Mouse (Mus musculus) hindbrain, embryonic 11.5 days (tissue): ENCODE measurements at regions not wholly inside any gene's neighbourhood (a gene's known extent, or its start where the extent isn't known, plus 50 kb on each side); places are given as distances from the start of the nearest gene placed in this dataset.

ENCODE experiments used
- ATAC-seq: fragments of 200-750 bp; cut with Nextera tagmentation; 2 replicates; pipeline ENCODE4 v1.8.0; 2017; ENCODE audit warnings: mild to moderate bottlenecking, moderate TSS enrichment, moderate library complexity; ENCODE audit not compliant: low FRiP score
- DNase-seq: peaks from one replicate; pipeline ENCODE4 v3.0.0-alpha.2; 2015; ENCODE audit warnings: low spot score
- H3K27ac ChIP-seq: fragments of 300-500 bp; sonication (generic); 2 replicates; pipeline ENCODE4 v1.5.1; 2014; ENCODE audit warnings: mild to moderate bottlenecking, low read depth, low read length
- H3K27me3 ChIP-seq: fragments of 300-500 bp; sonication (generic); 2 replicates; pipeline ENCODE4 v1.6.1; 2014; ENCODE audit warnings: mild to moderate bottlenecking, low read length, moderate library complexity, mixed read lengths; ENCODE audit not compliant: control insufficient read depth, insufficient read depth
- H3K36me3 ChIP-seq: fragments of 300-500 bp; sonication (generic); 2 replicates; pipeline ENCODE4 v1.6.1; 2014; ENCODE audit warnings: mild to moderate bottlenecking, low read length, moderate library complexity, mixed read lengths; ENCODE audit not compliant: control insufficient read depth, insufficient read depth
- H3K4me1 ChIP-seq: fragments of 300-500 bp; sonication (generic); replicated peaks from 2 replicates; pipeline ENCODE4 v1.6.1; 2014; ENCODE audit warnings: low read length, mixed read lengths; ENCODE audit not compliant: control insufficient read depth, insufficient read depth
- H3K4me2 ChIP-seq: fragments of 300-500 bp; sonication (generic); replicated peaks from 2 replicates; pipeline ENCODE4 v1.6.1; 2014; ENCODE audit warnings: mild to moderate bottlenecking, low read depth, low read length
- H3K4me3 ChIP-seq: fragments of 300-500 bp; sonication (generic); 2 replicates; pipeline ENCODE4 v1.5.1; 2014; ENCODE audit warnings: low read depth, low read length
- H3K9ac ChIP-seq: fragments of 300-500 bp; sonication (generic); 2 replicates; pipeline ENCODE4 v1.6.1; 2014; ENCODE audit warnings: low read depth, low read length
- H3K9me3 ChIP-seq: fragments of 300-500 bp; sonication (generic); 2 replicates; pipeline ENCODE4 v1.6.1; 2016; ENCODE audit warnings: low read length; ENCODE audit not compliant: control insufficient read depth
- WGBS: fragments of 180-500 bp; shearing (Covaris S2); extraction: QIAGEN DNeasy Blood & Tissue Kit; methylation state at CpG from one replicate; pipeline ENCODE4 v1.1.7; 2014; 5-methylcytosine and 5-hydroxymethylcytosine counted together

- H3K4me1 ChIP-seq: no peaks in the 10 kb centered on the region
- 94% methylated on average over 4 of the region's 4 CpGs for WGBS
- DNase-seq: no peak
- no peaks in the 10 kb centered on the region for H3K27me3 ChIP-seq
- H3K4me2 ChIP-seq: no peak overlapping the region
- no peaks in the 10 kb centered on the region for H3K36me3 ChIP-seq
- no peak overlapping the region for H3K27ac ChIP-seq
- ATAC-seq: no peak
- H3K4me3 ChIP-seq: no peak overlapping the region
- no peak overlapping the region for H3K9ac ChIP-seq
- no peaks in the 10 kb centered on the region for H3K9me3 ChIP-seq
Measured at GRCm38 (mm10) chr5:44416844-44417589, 190.6 kb upstream of the Tapt1 start.

- H3K27me3 ChIP-seq: no peaks in the 10 kb centered on the region
- H3K27ac ChIP-seq: no peak overlapping the region
- H3K9me3 ChIP-seq: no peaks in the 10 kb centered on the region
- H3K36me3 ChIP-seq: no peaks in the 10 kb centered on the region
- ATAC-seq (no peak), DNase-seq (no peak)
- H3K4me3 ChIP-seq: no peak overlapping the region
- H3K4me2 ChIP-seq: no peak overlapping the region
- 63% methylated on average over 7 of the region's 7 CpGs for WGBS
- no peaks in the 10 kb centered on the region for H3K4me1 ChIP-seq
- H3K9ac ChIP-seq: no peak overlapping the region
Measured at GRCm38 (mm10) chr5:44414441-44414840, 188.0 kb upstream of the Tapt1 start.

- DNase-seq (no peak), ATAC-seq (no peak)
- Histone ChIP-seq H3K4me2 (no peak overlapping the region), H3K9me3 (no peaks in the 10 kb centered on the region), H3K27me3 (no peaks in the 10 kb centered on the region), H3K4me1 (no peaks in the 10 kb centered on the region), H3K27ac (no peak overlapping the region), H3K4me3 (no peak overlapping the region), H3K36me3 (no peaks in the 10 kb centered on the region), H3K9ac (no peak overlapping the region)
- WGBS: 79% methylated on average over 6 of the region's 6 CpGs
Measured at GRCm38 (mm10) chr5:44403300-44403699, 176.9 kb upstream of the Tapt1 start.

- H3K36me3 ChIP-seq: no peaks in the 10 kb centered on the region
- no peaks in the 10 kb centered on the region for H3K27me3 ChIP-seq
- 76% methylated on average over 8 of the region's 8 CpGs for WGBS
- H3K27ac ChIP-seq: no peak overlapping the region
- DNase-seq (no peak), ATAC-seq (no peak)
- no peak overlapping the region for H3K4me2 ChIP-seq
- no peak overlapping the region for H3K4me3 ChIP-seq
- no peaks in the 10 kb centered on the region for H3K9me3 ChIP-seq
- no peaks in the 10 kb centered on the region for H3K4me1 ChIP-seq
- no peak overlapping the region for H3K9ac ChIP-seq
Measured at GRCm38 (mm10) chr5:44400573-44401332, 174.3 kb upstream of the Tapt1 start.

GRCm38 (mm10) chr5:44387237-44387810 lies 160.9 kb upstream of the Tapt1 start:
- Histone ChIP-seq H3K4me3 (no peak overlapping the region), H3K27ac (no peak overlapping the region), H3K36me3 (no peaks in the 10 kb centered on the region), H3K27me3 (no peaks in the 10 kb centered on the region), H3K9me3 (no peaks in the 10 kb centered on the region), H3K9ac (no peak overlapping the region), H3K4me1 (no peaks in the 10 kb centered on the region), H3K4me2 (no peak overlapping the region)
- 61% methylated on average over 6 of the region's 6 CpGs for WGBS
- DNase-seq (no peak), ATAC-seq (no peak)

- WGBS: 37% methylated on average over 6 of the region's 6 CpGs
- Histone ChIP-seq H3K4me1 (no peaks in the 10 kb centered on the region), H3K4me2 (no peak overlapping the region), H3K27me3 (no peaks in the 10 kb centered on the region), H3K9me3 (no peaks in the 10 kb centered on the region), H3K36me3 (no peaks in the 10 kb centered on the region), H3K9ac (no peak overlapping the region), H3K27ac (no peak overlapping the region), H3K4me3 (no peak overlapping the region)
- ATAC-seq (no peak), DNase-seq (peak; percentile 17)
Measured at GRCm38 (mm10) chr5:44386176-44386575, 159.8 kb upstream of the Tapt1 start.

- no peak overlapping the region for H3K4me3 ChIP-seq
- H3K27ac ChIP-seq: no peak overlapping the region
- no peak overlapping the region for H3K4me2 ChIP-seq
- H3K27me3 ChIP-seq: no peaks in the 10 kb centered on the region
- no peak for ATAC-seq
- no peaks in the 10 kb centered on the region for H3K4me1 ChIP-seq
- no peak for DNase-seq
- no peaks in the 10 kb centered on the region for H3K9me3 ChIP-seq
- H3K36me3 ChIP-seq: no peaks in the 10 kb centered on the region
- H3K9ac ChIP-seq: no peak overlapping the region
Measured at GRCm38 (mm10) chr5:44383049-44383448, 156.6 kb upstream of the Tapt1 start.

GRCm38 (mm10) chr5:44370006-44370405 lies 143.6 kb upstream of the Tapt1 start:
- no peak overlapping the region for H3K4me3 ChIP-seq
- ATAC-seq (no peak), DNase-seq (no peak)
- no peaks in the 10 kb centered on the region for H3K4me1 ChIP-seq
- H3K9ac ChIP-seq: no peak overlapping the region
- no peak overlapping the region for H3K4me2 ChIP-seq
- H3K9me3 ChIP-seq: no peaks in the 10 kb centered on the region
- H3K27ac ChIP-seq: no peak overlapping the region
- H3K27me3 ChIP-seq: no peaks in the 10 kb centered on the region
- no peaks in the 10 kb centered on the region for H3K36me3 ChIP-seq
- WGBS: 48% methylated on average over 4 of the region's 4 CpGs

- H3K36me3 ChIP-seq: no peaks in the 10 kb centered on the region
- no peak for DNase-seq
Measured at GRCm38 (mm10) chr5:44352324-44352723, 125.9 kb upstream of the Tapt1 start.

More at GRCm38 (mm10) chr5:44352324-44352723, 125.9 kb upstream of the Tapt1 start:
- Histone ChIP-seq H3K4me2 (no peak overlapping the region), H3K9me3 (no peaks in the 10 kb centered on the region), H3K4me1 (no peaks in the 10 kb centered on the region), H3K4me3 (no peak overlapping the region), H3K9ac (no peak overlapping the region), H3K27ac (no peak overlapping the region), H3K27me3 (no peaks in the 10 kb centered on the region)
- no peak for ATAC-seq
- 92% methylated on average over 1 of the region's 1 CpGs for WGBS
